Mouse (Mus musculus): ENCODE results near the gene Zgpat. TPM values are rescaled to one million over a fixed set of nuclear protein-coding genes. Genes with fewer than 3 reads are reported as not detected.

Gene Zgpat
- total RNA-seq, 1 experiment from 2014 or later, result 55.8 TPM

- ATAC-seq (replicated peaks in 1 of 2; ENCODE audit: insufficient read depth in 1 of 2, low FRiP score in 2 of 2, low TSS enrichment in 1 of 2, low read depth in 1 of 2, poor library complexity in 2 of 2, severe bottlenecking in 2 of 2), result no peak
Measured at GRCm38 (mm10) chr2:181413141-181413540, 48.4 kb downstream of the Zgpat start.

- no peak for ATAC-seq (replicated peaks in 1 of 2; ENCODE audit: insufficient read depth in 1 of 2, low FRiP score in 2 of 2, low TSS enrichment in 1 of 2, low read depth in 1 of 2, poor library complexity in 2 of 2, severe bottlenecking in 2 of 2)
Measured at GRCm38 (mm10) chr2:181415945-181416344, 51.2 kb downstream of the Zgpat start.

- ATAC-seq (replicated peaks in 1 of 2; ENCODE audit: insufficient read depth in 1 of 2, low FRiP score in 2 of 2, low TSS enrichment in 1 of 2, low read depth in 1 of 2, poor library complexity in 2 of 2, severe bottlenecking in 2 of 2), result no peak
Measured at GRCm38 (mm10) chr2:181419359-181419758, 54.6 kb downstream of the Zgpat start.

- no peak for ATAC-seq (replicated peaks in 1 of 2; ENCODE audit: insufficient read depth in 1 of 2, low FRiP score in 2 of 2, low TSS enrichment in 1 of 2, low read depth in 1 of 2, poor library complexity in 2 of 2, severe bottlenecking in 2 of 2)
Measured at GRCm38 (mm10) chr2:181420426-181420825, 55.7 kb downstream of the Zgpat start.

- no peak for ATAC-seq (replicated peaks in 1 of 2; ENCODE audit: insufficient read depth in 1 of 2, low FRiP score in 2 of 2, low TSS enrichment in 1 of 2, low read depth in 1 of 2, poor library complexity in 2 of 2, severe bottlenecking in 2 of 2)
Measured at GRCm38 (mm10) chr2:181420903-181421638, 56.3 kb downstream of the Zgpat start.

- ATAC-seq (replicated peaks in 1 of 2; ENCODE audit: insufficient read depth in 1 of 2, low FRiP score in 2 of 2, low TSS enrichment in 1 of 2, low read depth in 1 of 2, poor library complexity in 2 of 2, severe bottlenecking in 2 of 2), result no peak
Measured at GRCm38 (mm10) chr2:181423834-181424233, 59.1 kb downstream of the Zgpat start.

Other genes with a start within 250 kb of the Zgpat start
- gene Kcnq2, start 229.6 kb upstream of the Zgpat start, total RNA-seq (2017), result not detected in 2 replicates
- gene Eef1a2, start 207.9 kb upstream of the Zgpat start, total RNA-seq (2017), result not detected in 2 replicates
- 128 and 168 TPM in 2 replicates for gene Ppdpf, start 177.7 kb upstream of the Zgpat start, total RNA-seq (2017)
- not detected in 2 replicates for gene Ptk6, start 162.1 kb upstream of the Zgpat start, total RNA-seq (2017)
- gene Srms, start 151.7 kb upstream of the Zgpat start, total RNA-seq (2017), result 0.25 TPM in 1 of 2 replicates, not detected in the other
- gene Fndc11, start 144.9 kb upstream of the Zgpat start, total RNA-seq (2017), result 0.63 TPM in 1 of 2 replicates, not detected in the other
- 12.4 and 16.3 TPM in 2 replicates for gene Helz2, start 122.9 kb upstream of the Zgpat start, total RNA-seq (2017)
- 14.8 and 16.9 TPM in 2 replicates for gene Gmeb2, start 76.9 kb upstream of the Zgpat start, total RNA-seq (2017)
- not detected in 2 replicates for gene Stmn3, start 50.4 kb upstream of the Zgpat start, total RNA-seq (2017)
- 46.8 and 56.7 TPM in 2 replicates for gene Rtel1, start 45.2 kb upstream of the Zgpat start, total RNA-seq (2017)
- 54.9 and 75.9 TPM in 2 replicates for gene Arfrp1, start 476 bp downstream of the Zgpat start, total RNA-seq (2017)
- 32.4 and 36.1 TPM in 2 replicates for gene Lime1, start 15.2 kb downstream of the Zgpat start, total RNA-seq (2017)
- 1.3 and 6.0 TPM in 2 replicates for gene Zbtb46, start 94.5 kb downstream of the Zgpat start, total RNA-seq (2017)
- gene Abhd16b, start 128.3 kb downstream of the Zgpat start, total RNA-seq (2017), result not detected in 2 replicates
- gene Tpd52l2, start 132.2 kb downstream of the Zgpat start, total RNA-seq (2017), result 118 and 129 TPM in 2 replicates
- 36.9 and 43.1 TPM in 2 replicates for gene Dnajc5, start 155.6 kb downstream of the Zgpat start, total RNA-seq (2017)
- 66.1 and 82.4 TPM in 2 replicates for gene Uckl1, start 220.0 kb downstream of the Zgpat start, total RNA-seq (2017)
- 74.3 and 120 TPM in 2 replicates for gene Prpf6, start 226.9 kb downstream of the Zgpat start, total RNA-seq (2017)
- 17.1 and 40.2 TPM in 2 replicates for gene Zfp512b, start 227.9 kb downstream of the Zgpat start, total RNA-seq (2017)
- gene Samd10, start 234.3 kb downstream of the Zgpat start, total RNA-seq (2017), result 9.0 and 9.2 TPM in 2 replicates

Data from hematopoietic stem cell, adult 5-6 weeks (primary cell).